Mouse (Mus musculus) forebrain, embryonic 13.5 days (tissue): ENCODE measurements around the gene App. TPM values are rescaled to one million over a fixed set of nuclear protein-coding genes. Genes with fewer than 3 reads are reported as not detected.
A peak's percentile ranks its signal among the peaks of the same experiment; 100 is the strongest.

Source experiments
- ATAC-seq: fragments of 200-750 bp; cut with Nextera tagmentation; 2 replicates; pipeline ENCODE4 v1.8.0; 2017
- H3K27ac ChIP-seq: fragments of 300-500 bp; sonication (generic); 2 replicates; pipeline ENCODE4 v1.5.1; 2015; ENCODE audit warnings: inconsistent platforms, mild to moderate bottlenecking, moderate library complexity
- H3K27me3 ChIP-seq: fragments of 300-500 bp; sonication (generic); 2 replicates; pipeline ENCODE4 v1.6.1; 2015; ENCODE audit warnings: mild to moderate bottlenecking, inconsistent platforms
- H3K36me3 ChIP-seq: fragments of 300-500 bp; sonication (generic); 2 replicates; pipeline ENCODE4 v1.6.1; 2015; ENCODE audit warnings: mild to moderate bottlenecking, inconsistent platforms; ENCODE audit not compliant: poor library complexity, severe bottlenecking
- H3K4me1 ChIP-seq: fragments of 300-500 bp; sonication (generic); 2 replicates; pipeline ENCODE4 v1.6.1; 2015; ENCODE audit warnings: inconsistent platforms
- H3K4me2 ChIP-seq: fragments of 300-500 bp; sonication (generic); 2 replicates; pipeline ENCODE4 v1.6.1; 2015; ENCODE audit warnings: inconsistent platforms, mild to moderate bottlenecking, moderate library complexity
- H3K4me3 ChIP-seq: fragments of 300-500 bp; sonication (generic); 2 replicates; pipeline ENCODE4 v1.5.1; 2015; ENCODE audit warnings: mild to moderate bottlenecking, inconsistent platforms
- H3K9ac ChIP-seq: fragments of 300-500 bp; sonication (generic); 2 replicates; pipeline ENCODE4 v1.6.1; 2015; ENCODE audit warnings: mild to moderate bottlenecking, inconsistent platforms
- H3K9me3 ChIP-seq: fragments of 300-500 bp; sonication (generic); replicated peaks from 2 replicates; pipeline ENCODE4 v1.6.1; 2016; ENCODE audit warnings: inconsistent platforms
- WGBS: fragments of 180-500 bp; shearing (Covaris S2); methylation state at CpG from one replicate; pipeline ENCODE4 v1.1.7; 2015; 5-methylcytosine and 5-hydroxymethylcytosine counted together
- polyA plus RNA-seq: library from polyadenylated mRNA; unstranded; fragments of >200 nt; fragmentation: Nextera tagmentation; extraction: Ambion mirVana; gene quantifications from 2 replicates; pipeline ENCODE4 v1.2.1, GENCODE M21; 2015

Gene App
- polyA plus RNA-seq, 1 experiment from 2014 or later, result 168 TPM

GRCm38 (mm10) chr16:85012172-85012571 is 161.4 kb downstream of the App start:
- H3K9ac ChIP-seq, result no peak overlapping the region
- no peaks in the 10 kb centered on the region for H3K4me1 ChIP-seq
- no peaks in the 10 kb centered on the region for H3K9me3 ChIP-seq
- peaks cover 57% of the 10 kb centered on the region for H3K36me3 ChIP-seq
- no peak overlapping the region for H3K4me3 ChIP-seq
- H3K4me2 ChIP-seq, result no peak overlapping the region
- no peak overlapping the region for H3K27ac ChIP-seq
- no peak for ATAC-seq
- 77% methylated on average over 5 of the region's 5 CpGs for WGBS
- H3K27me3 ChIP-seq, result no peaks in the 10 kb centered on the region

GRCm38 (mm10) chr16:85010651-85011050 is 162.9 kb downstream of the App start:
- Histone ChIP-seq H3K4me3 (no peak overlapping the region), H3K36me3 (peaks cover 57% of the 10 kb centered on the region), H3K27ac (no peak overlapping the region), H3K4me1 (no peaks in the 10 kb centered on the region), H3K9me3 (no peaks in the 10 kb centered on the region), H3K4me2 (no peak overlapping the region), H3K9ac (no peak overlapping the region), H3K27me3 (no peaks in the 10 kb centered on the region)
- peak; percentile 9; the same call in 1 of the 2 replicates for ATAC-seq
- WGBS, result 98% methylated on average over 2 of the region's 2 CpGs

GRCm38 (mm10) chr16:85008866-85009645 is 164.5 kb downstream of the App start:
- Histone ChIP-seq H3K4me1 (no peaks in the 10 kb centered on the region), H3K4me3 (no peak overlapping the region), H3K27me3 (no peaks in the 10 kb centered on the region), H3K9me3 (no peaks in the 10 kb centered on the region), H3K27ac (no peak overlapping the region), H3K4me2 (no peak overlapping the region), H3K36me3 (peaks cover 50% of the 10 kb centered on the region), H3K9ac (no peak overlapping the region)
- 77% methylated on average over 9 of the region's 9 CpGs for WGBS
- no peak for ATAC-seq

GRCm38 (mm10) chr16:85001939-85002556 is 171.5 kb downstream of the App start:
- no peaks in the 10 kb centered on the region for H3K27me3 ChIP-seq
- ATAC-seq, result peak; percentile 42

GRCm38 (mm10) chr16:85000304-85000703 is 173.3 kb downstream of the App start:
- Histone ChIP-seq H3K36me3 (peaks cover 41% of the 10 kb centered on the region), H3K4me1 (no peaks in the 10 kb centered on the region), H3K4me2 (no peak overlapping the region), H3K27me3 (no peaks in the 10 kb centered on the region), H3K27ac (no peak overlapping the region), H3K4me3 (no peak overlapping the region), H3K9ac (no peak overlapping the region), H3K9me3 (no peaks in the 10 kb centered on the region)
- WGBS, result 91% methylated on average over 7 of the region's 7 CpGs
- ATAC-seq, result no peak

More at GRCm38 (mm10) chr16:85001939-85002556, 171.5 kb downstream of the App start:
- Histone ChIP-seq H3K9me3 (no peaks in the 10 kb centered on the region), H3K4me1 (no peaks in the 10 kb centered on the region), H3K4me3 (no peak overlapping the region), H3K9ac (no peak overlapping the region), H3K36me3 (peaks cover 35% of the 10 kb centered on the region), H3K27ac (no peak overlapping the region), H3K4me2 (no peak overlapping the region)
- 85% methylated on average over 5 of the region's 5 CpGs for WGBS

- 74% methylated on average over 3 of the region's 3 CpGs for WGBS
- Histone ChIP-seq H3K9me3 (no peaks in the 10 kb centered on the region), H3K4me3 (no peak overlapping the region), H3K27ac (no peak overlapping the region), H3K27me3 (no peaks in the 10 kb centered on the region), H3K4me1 (no peaks in the 10 kb centered on the region), H3K4me2 (no peak overlapping the region), H3K9ac (no peak overlapping the region), H3K36me3 (peaks cover 39% of the 10 kb centered on the region)
- no peak for ATAC-seq
These were observed 176.0 kb downstream of the App start for GRCm38 (mm10) chr16:84997551-84997950.

GRCm38 (mm10) chr16:84995441-84995867 is 178.1 kb downstream of the App start:
- Histone ChIP-seq H3K4me1 (no peaks in the 10 kb centered on the region), H3K9ac (no peak overlapping the region), H3K27ac (no peak overlapping the region), H3K9me3 (no peaks in the 10 kb centered on the region), H3K27me3 (no peaks in the 10 kb centered on the region), H3K4me3 (no peak overlapping the region), H3K36me3 (peaks cover 33% of the 10 kb centered on the region), H3K4me2 (no peak overlapping the region)
- ATAC-seq, result peak; percentile 31; the same call in 1 of the 2 replicates
- 56% methylated on average over 6 of the region's 6 CpGs for WGBS

GRCm38 (mm10) chr16:84992888-84993287 is 180.7 kb downstream of the App start:
- H3K4me1 ChIP-seq, result peaks cover 19% of the 10 kb centered on the region
- no peak overlapping the region for H3K27ac ChIP-seq
- no peaks in the 10 kb centered on the region for H3K27me3 ChIP-seq
- H3K9ac ChIP-seq, result no peak overlapping the region
- H3K9me3 ChIP-seq, result no peaks in the 10 kb centered on the region
- no peak overlapping the region for H3K4me3 ChIP-seq
- no peak for ATAC-seq
- H3K36me3 ChIP-seq, result peaks cover 26% of the 10 kb centered on the region
- no peak overlapping the region for H3K4me2 ChIP-seq
- WGBS, result 91% methylated on average over 7 of the region's 7 CpGs

GRCm38 (mm10) chr16:84991011-84991410 is 182.6 kb downstream of the App start:
- Histone ChIP-seq H3K4me2 (no peak overlapping the region), H3K4me1 (peaks cover 25% of the 10 kb centered on the region), H3K36me3 (peaks cover 26% of the 10 kb centered on the region), H3K27me3 (no peaks in the 10 kb centered on the region), H3K4me3 (no peak overlapping the region), H3K27ac (no peak overlapping the region), H3K9ac (no peak overlapping the region), H3K9me3 (no peaks in the 10 kb centered on the region)
- WGBS, result 83% methylated on average over 4 of the region's 4 CpGs
- no peak for ATAC-seq

- Histone ChIP-seq H3K27ac (no peak overlapping the region), H3K9ac (no peak overlapping the region), H3K27me3 (no peaks in the 10 kb centered on the region), H3K36me3 (peaks cover 26% of the 10 kb centered on the region), H3K4me1 (peaks cover 25% of the 10 kb centered on the region), H3K4me3 (no peak overlapping the region), H3K4me2 (peak overlapping the region; percentile 32; the same call in 1 of the 2 replicates), H3K9me3 (no peaks in the 10 kb centered on the region)
- 71% methylated on average over 6 of the region's 6 CpGs for WGBS
- ATAC-seq, result no peak
These were observed 183.6 kb downstream of the App start for GRCm38 (mm10) chr16:84989938-84990337.

- 43% methylated on average over 10 of the region's 10 CpGs for WGBS
- peak overlapping the region; percentile 32 for H3K4me2 ChIP-seq
- H3K9ac ChIP-seq, result no peak overlapping the region
- H3K36me3 ChIP-seq, result peaks cover 26% of the 10 kb centered on the region
- H3K4me3 ChIP-seq, result no peak overlapping the region
- H3K4me1 ChIP-seq, result peaks cover 25% of the 10 kb centered on the region
- 0 out of 2 replicates have a peak, but pooled peaks have one; percentile 25 for ATAC-seq
- H3K27me3 ChIP-seq, result no peaks in the 10 kb centered on the region
- H3K9me3 ChIP-seq, result no peaks in the 10 kb centered on the region
- no peak overlapping the region for H3K27ac ChIP-seq
These were observed 184.1 kb downstream of the App start for GRCm38 (mm10) chr16:84989476-84989875.

- H3K27ac ChIP-seq, result no peak overlapping the region
- WGBS, result 43% methylated on average over 8 of the region's 8 CpGs
- no peaks in the 10 kb centered on the region for H3K9me3 ChIP-seq
- peaks cover 12% of the 10 kb centered on the region for H3K36me3 ChIP-seq
- H3K4me1 ChIP-seq, result peaks cover 29% of the 10 kb centered on the region
- peak; percentile 63 for ATAC-seq
- no peaks in the 10 kb centered on the region for H3K27me3 ChIP-seq
- H3K9ac ChIP-seq, result no peak overlapping the region
- no peak overlapping the region for H3K4me3 ChIP-seq
- no peak overlapping the region for H3K4me2 ChIP-seq
These were observed 185.8 kb downstream of the App start for GRCm38 (mm10) chr16:84987724-84988287.
